Mouse (Mus musculus): ENCODE results near the gene AC109138.7.

DNA sequence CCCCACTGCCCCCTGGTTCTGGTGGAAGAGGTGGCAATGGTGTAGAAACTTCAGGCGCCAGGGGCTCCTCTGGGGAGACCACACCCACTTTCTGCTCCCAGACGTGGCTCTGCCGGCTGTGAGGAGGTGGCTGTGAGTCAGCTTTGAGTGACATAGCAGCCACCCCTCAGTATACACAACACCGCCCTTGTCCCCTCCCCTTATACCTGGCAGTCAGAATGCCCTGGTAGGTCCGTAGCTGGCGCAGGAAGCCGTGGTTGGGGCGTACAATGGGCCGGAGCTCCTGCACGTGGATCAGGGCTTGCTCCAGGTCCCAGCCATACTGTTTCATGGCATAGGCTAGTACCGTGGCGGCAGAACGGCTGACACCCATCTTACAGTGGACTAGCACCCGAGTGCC is 49.5 kb downstream of the AC109138.7 start:
- TF ChIP-seq MYOG (IDR thresholded peaks at IDR 0.05; ENCODE audit: control insufficient read depth, extremely low read depth, insufficient read length) (no peak), MYOD1 (IDR thresholded peaks at IDR 0.05; ENCODE audit: control insufficient read depth, insufficient read length, low read depth) (no peak), CEBPB (IDR thresholded peaks at IDR 0.05; ENCODE audit: low read depth) (no peak), CTCF (IDR thresholded peaks at IDR 0.05; ENCODE audit: control insufficient read depth, insufficient read depth, insufficient read length) (no peak), USF1 (IDR thresholded peaks at IDR 0.05; ENCODE audit: low read depth) (no peak), MAX (IDR thresholded peaks at IDR 0.05) (no peak)
